Mouse (Mus musculus): ENCODE measurements around the gene Tecr.

DNA sequence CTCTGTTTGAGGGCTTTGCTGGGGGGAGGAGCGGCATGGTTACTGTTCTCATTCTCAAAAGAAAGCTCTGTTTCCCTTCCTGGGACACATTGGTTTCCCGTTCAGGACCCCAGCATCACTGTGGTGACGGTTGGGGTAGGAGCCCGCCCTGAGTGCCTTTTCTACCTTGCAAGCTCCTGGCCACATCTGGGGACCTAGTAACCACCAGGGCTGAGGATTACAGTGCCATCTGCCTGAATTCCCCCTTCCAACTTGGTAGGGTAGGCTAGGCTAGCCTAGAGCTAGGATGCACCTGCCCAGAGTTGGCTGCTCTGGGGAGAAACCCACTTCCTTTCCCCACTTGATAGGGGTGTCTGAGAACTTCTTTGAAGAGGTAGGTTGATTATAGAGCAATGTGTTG lies 4.2 kb upstream of the Tecr start:
- TF ChIP-seq CTCF (IDR thresholded peaks at IDR 0.05; ENCODE audit: low read depth, low read length) (no peak), TAL1 (conservative IDR thresholded peaks at IDR 0.05; ENCODE audit: low read depth, low read length) (no peak), GATA1 (IDR thresholded peaks at IDR 0.05; ENCODE audit: borderline replicate concordance, low read length) (no peak)

Measured in G1E (cell line).